1 mouse cellular context compared by ENCODE assay signal in the genomic region with DNA sequence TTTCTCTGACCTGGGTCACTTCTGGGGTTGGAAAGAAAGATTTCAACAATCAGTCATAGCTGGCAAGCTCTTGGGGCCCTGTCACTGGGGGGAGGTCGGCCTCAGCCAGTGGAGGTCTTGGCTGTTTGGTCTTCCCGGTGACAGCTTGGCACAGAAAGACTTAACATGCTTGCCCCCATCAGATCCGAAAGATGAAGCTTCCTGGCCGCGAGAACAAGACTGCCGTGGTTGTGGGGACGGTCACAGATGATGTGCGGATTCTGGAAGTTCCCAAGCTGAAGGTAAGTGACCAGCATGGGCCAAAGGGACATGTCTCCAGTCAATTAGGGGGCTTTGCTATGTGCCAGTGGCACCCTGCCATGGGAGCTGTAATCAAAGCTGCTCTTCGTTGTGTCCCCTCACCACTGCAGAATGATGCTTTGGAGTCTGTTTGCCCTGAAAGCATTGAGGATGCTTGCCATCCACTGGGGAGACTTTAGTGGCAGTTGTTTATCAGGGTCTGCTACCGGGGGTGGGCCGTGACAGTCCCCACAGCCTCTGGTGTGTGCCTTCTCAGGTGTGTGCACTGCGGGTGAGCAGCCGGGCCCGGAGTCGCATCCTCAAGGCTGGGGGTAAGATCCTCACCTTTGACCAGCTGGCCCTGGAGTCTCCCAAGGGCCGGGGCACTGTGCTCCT.
TF ChIP-seq lines count a peak whose summit lies in the region.

No protein-coding gene starts in this region.

TF ChIP-seq in ES-E14, 5 proteins besides CTCF, POLR2A, EP300 and RAD21 (continued from another document):
- no peak for TF ChIP-seq MAFK (IDR thresholded peaks at IDR 0.05; ENCODE audit: insufficient read depth, low read depth, low read length)
- TF ChIP-seq CHD2 (IDR thresholded peaks at IDR 0.05; ENCODE audit: low read depth, low read length) = no peak
- no peak for TF ChIP-seq ZC3H11A (IDR thresholded peaks at IDR 0.05; ENCODE audit: borderline replicate concordance, low read depth, low read length)
- TF ChIP-seq HCFC1 (IDR thresholded peaks at IDR 0.05; ENCODE audit: borderline replicate concordance, insufficient read depth, low read length) = no peak
